Comparison of ENCODE assay signal across 16 mouse cellular contexts in the genomic region with DNA sequence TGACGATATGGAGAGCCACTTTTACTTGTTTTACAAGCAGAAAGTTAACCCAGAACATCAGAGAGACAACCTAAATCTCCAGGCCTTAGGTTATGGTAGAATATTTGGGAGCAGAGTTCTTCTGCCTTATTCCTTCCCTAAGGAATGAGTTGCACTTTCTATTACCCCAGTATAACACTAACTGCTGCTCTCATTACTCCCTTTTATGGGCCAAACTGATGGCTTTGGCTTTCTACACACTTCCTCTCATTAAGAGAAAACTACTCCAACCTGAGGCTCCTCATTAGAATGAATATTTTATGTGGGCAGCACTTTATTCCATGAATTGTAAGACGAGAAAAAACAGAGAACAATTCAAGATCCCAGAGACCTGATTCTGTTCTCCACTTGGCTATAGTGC.
"Had no signal": no experiment of that assay in that cellular context is flagged by ENCODE, and none has a peak within 500 bp of the region (broad histone marks: within the 10 kb centered on the region; RNA-seq: fewer than 3 reads in every experiment).

No protein-coding gene starts in this region.

- H3K4me3 ChIP-seq: neural tube, embryonic 13.5 days; neural tube, embryonic 15.5 days; stomach, embryonic 15.5 days had no signal

- H3K36me3 ChIP-seq: neural tube, embryonic 13.5 days; neural tube, embryonic 15.5 days; stomach, embryonic 15.5 days had no signal

- DNase-seq: retina, postnatal 1 day; right cerebral cortex, adult 18-20 months; right cerebral cortex, postnatal 14 days; right cerebral cortex, postnatal 25 days; right cerebral cortex, postnatal 4 days; spleen, adult 18-20 months; thymus, adult 18-20 months; thymus, adult 2 months; thymus, postnatal 14 days; thymus, postnatal 25 days; thymus, postnatal 36 days; thymus, postnatal 4 days had no signal

- H3K4me2 ChIP-seq: neural tube, embryonic 13.5 days; neural tube, embryonic 15.5 days; stomach, embryonic 15.5 days had no signal

- H3K27ac ChIP-seq: neural tube, embryonic 13.5 days; neural tube, embryonic 15.5 days; stomach, embryonic 15.5 days; stomach, postnatal 0 days had no signal

- H3K27me3 ChIP-seq: neural tube, embryonic 13.5 days; neural tube, embryonic 15.5 days; stomach, embryonic 15.5 days had no signal

- H3K9ac ChIP-seq: neural tube, embryonic 13.5 days; neural tube, embryonic 15.5 days; stomach, embryonic 15.5 days had no signal

- H3K4me1 ChIP-seq: neural tube, embryonic 13.5 days; neural tube, embryonic 15.5 days; stomach, embryonic 15.5 days had no signal

- H3K9me3 ChIP-seq: neural tube, embryonic 13.5 days; neural tube, embryonic 15.5 days; stomach, embryonic 15.5 days had no signal
